Mouse (Mus musculus): ENCODE results near the gene Lrfn2.

DNA sequence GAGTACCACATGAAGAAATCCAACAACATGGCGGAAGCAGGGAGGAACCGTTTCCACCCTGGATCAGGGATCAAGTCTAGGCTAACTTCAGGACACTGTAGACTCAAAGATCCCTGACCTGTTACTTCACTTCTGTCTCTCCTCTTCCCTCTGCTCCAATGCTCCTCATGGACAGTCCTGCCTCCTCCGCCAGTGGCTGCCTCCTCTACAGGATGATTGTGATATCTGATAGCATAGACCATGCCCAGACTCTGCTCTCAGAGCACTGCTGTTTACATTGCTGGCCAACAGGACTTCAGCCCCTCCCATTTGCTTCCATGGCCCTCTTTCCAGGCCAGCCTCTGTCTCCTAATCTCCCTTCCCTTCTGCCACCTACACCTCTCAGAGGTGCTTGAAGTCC lies 132.9 kb downstream of the Lrfn2 start:
- TF ChIP-seq CTCF (IDR thresholded peaks at IDR 0.05; ENCODE audit: insufficient read depth, low read depth, low read length) (no peak), POLR2A (IDR thresholded peaks at IDR 0.05; ENCODE audit: insufficient read depth, low read depth, low read length) (no peak)
